Mouse (Mus musculus) embryo, embryonic 10.5 days (tissue): Measurements from ENCODE around the gene Entpd3.
"Not testable (repeated sequence)": the region's sequence is repeated elsewhere in the genome, so short reads cannot be mapped to it uniquely, and the experiment has no call there.

ENCODE experiments used
- DNase-seq: peaks from one replicate; pipeline ENCODE4 v3.0.0-alpha.2; 2015; ENCODE audit warnings: low spot score

The Entpd3 gene

GRCm38 (mm10) chr9:120533446-120533950, 6.1 kb upstream of the Entpd3 start:
- not testable (repeated sequence) for DNase-seq

DNA sequence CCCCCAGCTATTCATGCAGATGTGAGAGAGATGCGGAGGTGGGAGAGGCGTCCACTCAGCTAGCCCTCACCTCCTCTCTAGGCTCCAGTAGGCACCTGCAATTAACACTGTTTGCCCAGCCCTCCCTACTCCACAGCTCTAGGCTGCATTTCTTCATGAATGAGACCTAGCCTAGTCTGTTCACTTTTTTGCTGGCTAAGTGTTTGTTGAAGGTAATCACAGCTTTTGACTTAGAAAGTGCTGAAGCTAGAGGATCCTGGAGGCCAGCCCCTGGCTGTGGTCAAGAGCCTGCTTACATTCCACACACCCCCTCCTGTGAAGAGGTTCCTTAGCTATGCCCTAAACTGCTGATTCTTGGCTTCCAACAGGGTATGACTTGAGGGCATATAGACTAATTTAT, 1.8 kb downstream of the Entpd3 start:
- no peak for DNase-seq

GRCm38 (mm10) chr9:120542241-120542640, 2.6 kb downstream of the Entpd3 start:
- peak; percentile 38 for DNase-seq

GRCm38 (mm10) chr9:120545994-120546393, 6.4 kb downstream of the Entpd3 start:
- DNase-seq, result no peak

GRCm38 (mm10) chr9:120546482-120546881, 6.9 kb downstream of the Entpd3 start:
- no peak for DNase-seq

- peak; percentile 23 for DNase-seq
Observed at GRCm38 (mm10) chr9:120547026-120547668, 7.5 kb downstream of the Entpd3 start.

DNA sequence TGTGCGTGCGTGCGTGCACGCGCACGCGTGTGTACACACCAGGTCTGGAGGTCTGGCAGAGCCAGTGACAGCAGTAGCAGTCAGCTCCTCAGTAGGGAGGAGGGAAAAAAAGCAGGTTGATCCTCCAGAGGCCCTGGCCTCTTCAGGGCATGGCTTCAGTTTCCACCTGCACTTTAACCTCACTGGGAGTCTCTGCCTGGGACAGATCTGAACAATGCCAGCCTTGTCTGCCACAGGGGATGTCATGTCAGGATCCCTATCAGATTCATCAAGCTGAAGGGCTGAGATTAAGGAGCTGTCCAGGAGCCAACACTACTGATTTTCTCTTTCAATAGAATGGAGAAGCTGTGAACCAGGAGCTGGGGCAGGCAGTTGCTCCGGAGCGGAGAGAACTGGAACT, 11.2 kb downstream of the Entpd3 start:
- DNase-seq, result no peak

DNA sequence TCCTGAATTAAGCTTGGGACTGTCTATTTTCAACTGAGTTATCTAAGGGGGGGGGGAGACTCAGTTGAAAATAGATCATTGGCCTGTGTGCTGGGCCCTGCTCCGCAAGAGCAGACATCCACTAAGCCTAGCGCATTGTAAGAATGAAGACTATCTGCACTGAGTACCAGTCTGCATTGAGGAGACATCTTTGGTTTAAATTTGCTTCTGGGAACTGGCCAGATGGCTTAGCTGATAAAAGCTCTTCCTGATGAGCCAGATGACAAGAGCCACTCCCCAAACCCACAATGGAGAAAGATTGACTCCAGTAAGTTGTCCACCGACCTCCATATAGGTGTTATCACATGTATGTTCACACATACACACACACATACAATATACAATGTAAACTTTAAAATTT, 24.0 kb downstream of the Entpd3 start:
- no peak for DNase-seq

GRCm38 (mm10) chr9:120564247-120564646, 24.6 kb downstream of the Entpd3 start:
- DNase-seq, result no peak

- no peak for DNase-seq
Observed at GRCm38 (mm10) chr9:120566384-120566783, 26.8 kb downstream of the Entpd3 start.

GRCm38 (mm10) chr9:120568917-120569316, 29.3 kb downstream of the Entpd3 start:
- no peak for DNase-seq

GRCm38 (mm10) chr9:120569721-120570333, 30.2 kb downstream of the Entpd3 start:
- DNase-seq, result peak; percentile 69

GRCm38 (mm10) chr9:120570334-120570725, 30.7 kb downstream of the Entpd3 start:
- DNase-seq, result no peak

DNA sequence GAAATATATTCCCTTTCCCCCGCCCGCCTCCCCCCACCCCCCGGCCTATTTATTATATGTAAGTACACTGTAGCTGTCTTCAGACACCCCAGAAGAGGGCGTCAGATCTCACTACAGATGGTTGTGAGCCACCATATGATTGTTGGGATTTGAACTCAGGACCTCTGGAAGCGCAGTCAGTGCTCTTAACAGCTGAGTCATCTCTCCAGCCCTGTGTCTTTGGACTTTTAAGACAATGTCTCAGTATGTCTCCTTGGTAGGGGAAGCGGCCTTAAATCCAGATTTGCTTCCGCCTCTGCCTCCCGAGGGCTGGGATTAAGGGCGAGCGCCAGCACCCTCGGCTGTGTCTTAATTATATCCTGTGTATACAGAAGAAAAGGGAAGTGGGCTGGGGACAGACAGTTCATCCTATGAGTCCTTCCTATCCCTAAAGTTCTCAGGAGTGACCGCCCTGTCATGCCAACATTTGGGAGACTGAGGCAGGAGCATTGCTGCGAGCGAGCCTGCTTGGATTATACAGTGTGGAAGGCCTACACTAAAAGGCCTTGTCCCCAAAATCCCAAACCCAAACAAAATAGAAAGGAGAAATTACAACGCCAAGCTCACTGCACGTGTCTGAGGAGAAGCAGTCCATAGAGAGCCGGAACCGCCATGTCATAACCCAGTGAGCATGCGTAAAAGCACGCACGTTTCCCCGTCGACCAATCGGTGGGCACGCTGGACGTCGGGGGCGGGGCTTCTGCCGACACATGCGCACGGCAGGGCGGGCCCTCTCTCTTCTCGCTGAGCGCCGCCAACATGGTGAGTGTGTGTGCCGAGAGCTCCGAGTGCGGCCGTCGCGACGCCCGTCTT, 31.3 kb downstream of the Entpd3 start, which contains the start of gene Rpl14:
Rpl14 (plus strand) TSS at position 704 of the 852 bp plus-strand sequence.
- DNase-seq, result peak; percentile 98

DNA sequence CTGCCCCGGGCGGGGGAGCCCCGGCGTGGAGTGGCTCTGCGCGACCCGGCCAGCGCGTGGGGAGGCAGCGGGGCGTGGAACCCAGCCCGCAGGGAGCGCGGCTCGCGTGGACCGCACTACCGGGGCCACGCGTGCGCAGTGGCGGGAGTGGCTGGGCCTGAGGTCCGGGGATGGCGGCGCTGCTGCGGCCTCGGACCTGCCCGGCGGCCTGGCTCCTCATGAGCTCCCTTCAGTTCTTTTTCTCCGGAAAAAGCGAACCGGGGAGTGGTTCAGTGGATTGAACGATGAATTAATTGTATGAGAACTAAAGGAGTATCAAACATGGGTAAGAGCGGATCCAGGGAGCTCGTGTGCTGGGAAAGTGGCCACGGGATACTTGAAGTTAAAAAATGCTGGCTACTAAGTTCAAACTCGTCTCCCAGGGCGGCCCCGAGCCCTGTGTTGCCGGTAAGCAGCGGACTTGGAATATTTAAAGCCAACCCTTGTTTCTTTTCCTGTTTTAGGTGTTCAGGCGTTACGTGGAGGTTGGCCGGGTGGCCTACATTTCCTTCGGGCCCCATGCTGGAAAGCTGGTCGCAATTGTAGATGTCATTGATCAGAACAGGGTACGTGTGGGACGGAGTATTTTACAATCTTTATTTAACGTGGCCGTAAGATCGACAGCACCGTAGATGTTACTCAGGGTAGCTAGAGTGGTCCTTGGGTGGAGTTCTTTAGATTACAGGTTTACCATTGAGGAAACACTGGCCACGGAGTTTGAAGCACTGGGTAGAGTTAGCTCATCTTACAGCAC, 32.2 kb downstream of the Entpd3 start:
- DNase-seq, result no peak

DNA sequence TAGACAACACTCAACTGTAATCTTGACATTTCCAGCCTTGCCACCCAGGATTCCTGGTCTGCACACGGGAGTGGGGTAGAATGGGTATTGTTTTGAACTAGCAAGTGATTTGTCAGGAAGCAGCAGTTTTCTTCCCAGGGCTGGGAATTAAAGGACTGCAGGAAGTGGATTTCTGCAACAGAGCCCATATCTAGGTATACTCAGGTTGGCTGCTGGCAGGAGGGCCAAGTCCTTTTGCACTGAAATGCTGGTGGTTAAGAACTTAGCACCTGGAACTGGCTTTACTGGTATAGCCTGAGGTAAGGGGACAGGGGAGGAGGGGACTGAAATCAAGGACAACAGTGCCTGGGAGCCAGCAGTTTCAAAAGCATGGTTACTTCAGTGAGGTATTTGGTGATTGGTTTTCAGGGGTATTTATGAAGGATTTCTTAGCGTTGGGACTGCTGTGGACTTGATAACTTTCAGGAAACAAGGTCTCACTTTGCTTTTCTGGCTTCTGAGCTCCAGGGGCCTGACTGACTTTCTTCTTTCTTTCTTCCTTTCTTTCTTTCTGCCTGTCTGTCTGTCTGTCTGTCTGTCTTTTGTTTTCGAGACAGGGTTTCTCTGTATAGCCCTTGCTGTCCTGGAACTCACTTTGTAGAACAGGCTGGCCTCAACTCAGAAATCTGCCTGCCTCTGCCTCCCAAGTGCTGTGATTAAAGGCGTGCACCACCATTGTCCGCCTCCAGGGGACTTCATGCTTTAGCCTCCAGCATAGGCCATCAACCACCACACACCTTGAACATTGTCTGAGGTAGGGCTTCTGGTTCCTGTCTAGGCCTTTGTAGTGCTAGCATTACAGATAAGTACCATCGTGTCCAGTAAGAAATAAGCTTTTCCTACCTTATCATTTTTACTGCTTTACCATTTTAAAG, 36.4 kb downstream of the Entpd3 start:
- peak; percentile 48 for DNase-seq

DNA sequence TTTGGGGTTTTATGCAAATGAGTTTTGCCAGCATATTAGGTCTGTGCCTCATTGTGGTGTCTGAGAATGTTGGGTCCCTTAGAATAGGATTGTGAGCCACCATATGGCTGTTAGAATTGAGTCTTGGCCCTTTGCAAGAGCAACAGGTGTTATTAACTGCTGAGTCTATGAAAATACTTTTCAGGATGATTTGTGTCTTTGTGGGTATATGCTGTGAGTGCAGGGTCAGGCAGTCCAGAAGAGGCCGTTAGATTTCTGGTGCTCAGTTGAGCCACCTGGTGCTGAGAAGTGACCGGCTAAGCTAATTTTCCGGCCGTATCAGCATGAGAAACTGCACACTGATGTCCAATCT, 37.0 kb downstream of the Entpd3 start:
- DNase-seq, result no peak

DNA sequence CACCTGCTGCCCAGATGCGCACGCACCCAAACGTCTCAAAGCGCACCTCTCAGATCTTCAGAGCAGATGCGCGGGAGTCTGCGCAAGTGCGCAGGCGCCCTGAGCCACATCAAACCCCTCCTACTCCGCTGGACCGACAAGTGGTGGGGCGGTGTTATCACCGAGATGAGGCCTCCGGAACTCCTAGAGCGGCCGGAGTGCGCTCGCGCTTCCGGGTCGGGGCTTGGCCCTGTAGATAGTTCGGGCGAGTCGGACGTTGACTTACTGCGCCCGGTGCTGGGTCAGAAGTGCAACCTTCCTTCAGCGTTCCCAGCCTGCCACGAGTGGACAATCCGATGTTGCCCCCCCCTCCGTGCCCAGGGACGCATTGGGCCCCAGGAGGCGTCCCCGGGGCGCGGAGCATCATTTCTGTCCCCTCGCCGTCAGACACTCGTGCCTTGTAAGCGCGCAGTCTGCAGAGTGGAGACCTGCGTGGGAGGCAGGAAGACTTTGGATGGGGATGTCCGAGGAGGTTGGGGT, 37.6 kb downstream of the Entpd3 start:
- peak; percentile 97 for DNase-seq

- no peak for DNase-seq
Observed at GRCm38 (mm10) chr9:120577706-120578405, 38.2 kb downstream of the Entpd3 start.

GRCm38 (mm10) chr9:120578701-120579100, 39.1 kb downstream of the Entpd3 start:
- DNase-seq, result no peak
